Mouse (Mus musculus): ENCODE measurements at regions not wholly inside any gene's neighbourhood (a gene's known extent, or its start where the extent isn't known, plus 50 kb on each side); places are given as distances from the start of the nearest gene placed in this dataset.
"Not testable (repeated sequence)": the region's sequence is repeated elsewhere in the genome, so short reads cannot be mapped to it uniquely, and the experiment has no call there.

- no peak for DNase-seq
- intact Hi-C loops (cut with DNase I) = no loop called here
These were observed 57.8 kb downstream of the Dusp6 start for GRCm38 (mm10) chr10:99320797-99321196.

GRCm38 (mm10) chr10:99323358-99323757 is 60.3 kb downstream of the Dusp6 start:
- intact Hi-C loops (cut with DNase I) = no loop called here
- DNase-seq = no peak

- DNase-seq = peak in 1 of 2 experiments; percentile 11
- intact Hi-C loops (cut with DNase I) = loop anchor here (5.0 kb wide), 1 partner anchor 50 kb away; no protein-coding TSS in a partner anchor
These were observed 64.5 kb downstream of the Dusp6 start for GRCm38 (mm10) chr10:99327501-99327900.

GRCm38 (mm10) chr10:99328568-99328967 is 65.5 kb downstream of the Dusp6 start:
- intact Hi-C loops (cut with DNase I) = loop anchor here (5.0 kb wide), 1 partner anchor 51 kb away; no protein-coding TSS in a partner anchor
- DNase-seq = no peak

- intact Hi-C loops (cut with DNase I) = loop anchor here (5.0 kb wide), 1 partner anchor 52 kb away; no protein-coding TSS in a partner anchor
- DNase-seq = no peak
These were observed 66.4 kb downstream of the Dusp6 start for GRCm38 (mm10) chr10:99329469-99329868.

GRCm38 (mm10) chr10:99330519-99330918 is 67.5 kb downstream of the Dusp6 start:
- intact Hi-C loops (cut with DNase I) = loop anchor here (2.0 to 5.0 kb wide), 8 partner anchors 43 to 247 kb away; no protein-coding TSS in a partner anchor
- no peak for DNase-seq

GRCm38 (mm10) chr10:99331876-99332275 is 68.8 kb downstream of the Dusp6 start:
- DNase-seq = no peak
- intact Hi-C loops (cut with DNase I) = loop anchor here (2.0 to 5.0 kb wide), 8 partner anchors 45 to 245 kb away; no protein-coding TSS in a partner anchor

GRCm38 (mm10) chr10:99333831-99334230 is 70.8 kb downstream of the Dusp6 start:
- intact Hi-C loops (cut with DNase I) = loop anchor here (5.0 kb wide), 7 partner anchors 47 to 243 kb away; no protein-coding TSS in a partner anchor
- DNase-seq = no peak

- no peak for DNase-seq
These were observed 73.1 kb downstream of the Dusp6 start for GRCm38 (mm10) chr10:99336091-99336490.

GRCm38 (mm10) chr10:99338790-99339189 is 75.8 kb downstream of the Dusp6 start:
- intact Hi-C loops (cut with DNase I); DNase-seq: not testable (repeated sequence)

More at GRCm38 (mm10) chr10:99336091-99336490, 73.1 kb downstream of the Dusp6 start:
- intact Hi-C loops (cut with DNase I) = no loop called here

- peak; percentile 60 to 73 for DNase-seq
- intact Hi-C loops (cut with DNase I) = not testable (repeated sequence)
These were observed 76.4 kb downstream of the Dusp6 start for GRCm38 (mm10) chr10:99339291-99339912.

GRCm38 (mm10) chr10:99340057-99340456 is 77.0 kb downstream of the Dusp6 start:
- intact Hi-C loops (cut with DNase I) = not testable (repeated sequence)

GRCm38 (mm10) chr10:99349125-99349716 is 86.2 kb downstream of the Dusp6 start:
- DNase-seq = no peak
- intact Hi-C loops (cut with DNase I) = no loop called here

More at GRCm38 (mm10) chr10:99340057-99340456, 77.0 kb downstream of the Dusp6 start:
- not testable (repeated sequence) for DNase-seq

GRCm38 (mm10) chr10:99353541-99354292 is 90.7 kb downstream of the Dusp6 start:
- intact Hi-C loops (cut with DNase I) = no loop called here

GRCm38 (mm10) chr10:99354352-99354751 is 91.3 kb downstream of the Dusp6 start:
- DNase-seq = no peak
- intact Hi-C loops (cut with DNase I) = no loop called here

More at GRCm38 (mm10) chr10:99353541-99354292, 90.7 kb downstream of the Dusp6 start:
- DNase-seq = no peak

- intact Hi-C loops (cut with DNase I) = no loop called here
- no peak for DNase-seq
These were observed 92.3 kb downstream of the Dusp6 start for GRCm38 (mm10) chr10:99355303-99355702.

GRCm38 (mm10) chr10:99356221-99356620 is 93.2 kb downstream of the Dusp6 start:
- no peak for DNase-seq
- intact Hi-C loops (cut with DNase I) = no loop called here

GRCm38 (mm10) chr10:99356883-99357282 is 93.9 kb downstream of the Dusp6 start:
- intact Hi-C loops (cut with DNase I) = no loop called here
- DNase-seq = no peak

- no peak for DNase-seq
- intact Hi-C loops (cut with DNase I) = no loop called here
These were observed 94.3 kb downstream of the Dusp6 start for GRCm38 (mm10) chr10:99357347-99357746.

- no peak for DNase-seq
- intact Hi-C loops (cut with DNase I) = no loop called here
These were observed 95.2 kb downstream of the Dusp6 start for GRCm38 (mm10) chr10:99358256-99358655.

- intact Hi-C loops (cut with DNase I) = no loop called here
- DNase-seq = no peak
These were observed 96.4 kb downstream of the Dusp6 start for GRCm38 (mm10) chr10:99359439-99359866.

All from heart, postnatal 36 days (tissue).